Mouse (Mus musculus): ENCODE measurements around the gene Phgdh.

DNA sequence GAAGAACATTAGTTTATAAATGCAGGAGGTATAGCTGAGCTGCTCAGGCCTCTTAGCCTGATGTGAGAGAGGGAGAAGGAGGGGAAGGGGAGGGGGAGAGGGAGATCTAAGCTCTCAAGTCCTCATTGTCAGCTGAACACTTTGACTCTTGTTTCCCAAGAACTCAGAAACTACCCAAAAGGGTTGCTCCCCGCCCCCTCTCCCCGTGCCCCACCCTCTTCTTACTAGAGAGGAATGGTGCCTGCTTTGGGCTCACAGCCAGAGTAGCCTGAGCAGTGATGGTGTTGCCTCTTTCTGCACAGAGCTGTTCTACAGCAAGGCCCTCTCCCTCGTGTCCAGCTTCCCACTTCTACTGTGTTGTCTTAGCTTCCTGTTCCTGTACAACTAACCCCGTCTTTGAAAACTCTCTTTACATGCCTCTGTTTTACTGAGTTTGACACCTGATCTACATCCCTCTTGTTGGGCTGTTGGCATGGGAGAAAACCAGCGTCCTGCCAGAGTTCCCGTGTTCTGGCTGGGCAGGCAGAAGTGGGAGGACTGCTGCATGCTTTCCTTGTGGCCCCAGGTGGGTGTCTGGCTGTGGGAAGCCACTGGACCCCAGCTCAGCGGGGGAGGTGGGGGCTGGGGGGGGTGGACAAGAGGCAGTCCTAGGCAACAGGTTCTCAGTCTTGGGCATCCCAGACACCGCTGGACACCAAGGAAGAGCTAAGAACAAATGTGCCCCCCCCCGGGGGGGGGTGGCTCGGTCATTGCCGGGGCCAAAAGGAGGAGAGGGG is 66.0 kb downstream of the Phgdh start:
- TF ChIP-seq CTCF (IDR thresholded peaks at IDR 0.05; ENCODE audit: extremely low read depth, insufficient read depth, insufficient read length, insufficient replicate concordance) (no peak), POLR2A (IDR thresholded peaks at IDR 0.05; ENCODE audit: low read depth, low read length) (no peak)
